Mouse (Mus musculus) left cerebral cortex, postnatal 14 days (tissue): Measurements from ENCODE around the gene Aqp2. TPM values are rescaled to one million over a fixed set of nuclear protein-coding genes. Genes with fewer than 3 reads are reported as not detected.

Experiments used
- DNase-seq, 2 experiments: peaks; one replicate each; pipeline ENCODE4 v3.0.0; 2021 to 2022; ENCODE audit warnings: low spot score in 2 of 2, mixed read lengths in 1 of 2
- intact Hi-C: fragments of 180-260 bp; cut with DNase I; formaldehyde crosslinking; loops from one replicate; pipeline ENCODE4 v1.15.1; 2025
- total RNA-seq, 2 experiments: library from RNA; stranded (reverse); gene quantifications; 2 replicates each; pipeline ENCODE4 v1.2.3; 2021

Gene Aqp2
- total RNA-seq, 2 experiments from 2014 or later: 0.33 TPM; not detected in 1

DNA sequence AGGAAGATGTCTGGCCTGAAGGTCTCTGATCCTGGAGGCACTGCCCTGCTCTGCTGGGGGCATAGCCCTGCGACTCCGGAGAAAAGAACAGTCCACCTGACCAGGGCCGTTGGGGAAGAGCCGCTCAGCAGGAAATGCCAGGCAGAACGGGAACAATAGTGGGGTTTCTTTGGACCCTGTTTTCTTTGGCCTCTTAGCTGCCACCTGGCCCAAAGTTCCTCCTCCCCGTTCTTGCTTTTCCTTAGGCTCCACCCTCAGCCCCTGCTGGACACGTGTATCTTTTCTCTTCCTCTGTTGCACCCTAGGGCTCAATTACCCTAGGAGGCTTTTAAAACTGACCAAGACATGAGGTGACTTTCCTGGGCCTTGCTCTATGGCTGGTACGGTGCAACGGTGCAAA is 10.4 kb downstream of the Aqp2 start:
- intact Hi-C loops: no loop called here
- DNase-seq: no peak

DNA sequence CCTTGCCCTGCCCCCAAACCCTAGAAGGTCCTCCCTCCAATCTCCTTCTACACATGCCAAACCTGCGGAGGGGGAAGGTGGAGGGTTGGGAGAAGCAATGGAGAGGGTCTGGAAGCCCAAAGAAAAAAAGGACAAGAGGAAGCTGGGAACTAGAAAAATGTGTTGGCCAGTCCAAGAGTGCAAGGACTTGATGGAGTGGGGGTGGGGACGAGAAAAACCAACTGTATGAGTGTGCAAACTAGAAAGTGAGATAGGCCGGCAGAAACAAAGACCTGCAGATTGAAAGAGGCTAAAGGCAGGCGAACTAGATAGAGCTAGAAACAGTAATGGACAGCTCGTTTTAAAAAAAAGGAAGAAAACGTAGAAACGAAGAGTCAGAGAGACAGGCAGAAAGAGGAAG is 10.8 kb downstream of the Aqp2 start:
- intact Hi-C loops: loop anchor here (5.0 kb wide), 1 partner anchor 92 kb away; no protein-coding TSS in a partner anchor
- no peak for DNase-seq

DNA sequence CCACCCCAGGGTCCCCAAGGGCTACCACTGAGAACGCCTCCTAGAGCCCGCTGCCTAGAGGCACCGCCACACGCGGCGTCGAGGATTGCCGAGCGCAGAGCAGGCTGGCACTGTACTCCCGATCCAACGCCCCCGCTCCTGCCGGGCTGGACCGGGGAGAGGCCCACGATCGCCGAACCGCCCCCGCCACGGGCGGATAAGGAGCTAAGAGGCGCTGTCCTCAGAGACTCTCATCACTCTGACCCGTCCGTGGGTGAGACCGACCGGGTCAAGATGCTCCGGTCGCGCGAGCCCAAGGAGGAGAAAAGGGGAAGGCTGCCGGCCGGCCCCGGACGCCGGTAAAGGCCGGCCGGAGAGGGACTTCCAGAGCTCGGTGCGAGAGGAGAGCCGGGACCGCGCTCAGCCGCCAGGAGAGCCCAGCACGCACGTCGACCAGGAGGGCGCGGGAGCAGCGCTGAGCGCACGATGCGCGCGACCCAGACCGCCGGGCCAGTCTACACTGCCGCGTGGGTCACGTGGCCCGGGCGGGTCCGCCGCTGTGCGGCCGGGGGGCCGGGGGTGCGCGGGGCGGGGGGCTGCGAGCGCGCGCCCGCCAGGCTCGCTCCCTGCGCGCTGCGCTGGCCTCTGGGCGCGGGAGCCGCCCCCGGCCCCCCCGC is 11.7 kb downstream of the Aqp2 start, which contains the start of gene Aqp5:
Gene Aqp5, plus strand, starts transcription at position 354 of the 656 bp plus-strand sequence.
- no peak for DNase-seq
- intact Hi-C loops: loop anchor here (5.0 kb wide), 1 partner anchor 93 kb away; no protein-coding TSS in a partner anchor

DNA sequence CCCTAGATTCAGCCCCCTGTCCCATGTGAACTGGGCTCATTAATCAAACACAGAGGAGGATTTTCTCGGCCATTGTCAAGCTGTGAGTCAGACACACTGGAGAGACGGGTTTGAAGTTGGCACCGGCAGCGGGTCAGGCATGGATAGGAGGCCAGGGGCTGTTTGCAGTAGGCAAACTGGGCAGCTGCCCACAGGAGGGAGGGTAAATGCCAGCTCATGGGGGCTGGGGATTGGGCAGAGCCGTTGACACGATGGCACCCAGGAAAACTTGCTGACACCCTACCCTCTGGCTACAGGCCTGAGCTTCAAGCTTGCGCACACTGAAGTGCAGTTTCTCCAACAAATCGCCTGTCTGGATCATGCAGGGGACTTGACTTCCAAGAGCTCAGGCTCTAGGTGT is 13.3 kb downstream of the Aqp2 start:
- intact Hi-C loops: loop anchor here (5.0 kb wide), 1 partner anchor 95 kb away; no protein-coding TSS in a partner anchor

DNA sequence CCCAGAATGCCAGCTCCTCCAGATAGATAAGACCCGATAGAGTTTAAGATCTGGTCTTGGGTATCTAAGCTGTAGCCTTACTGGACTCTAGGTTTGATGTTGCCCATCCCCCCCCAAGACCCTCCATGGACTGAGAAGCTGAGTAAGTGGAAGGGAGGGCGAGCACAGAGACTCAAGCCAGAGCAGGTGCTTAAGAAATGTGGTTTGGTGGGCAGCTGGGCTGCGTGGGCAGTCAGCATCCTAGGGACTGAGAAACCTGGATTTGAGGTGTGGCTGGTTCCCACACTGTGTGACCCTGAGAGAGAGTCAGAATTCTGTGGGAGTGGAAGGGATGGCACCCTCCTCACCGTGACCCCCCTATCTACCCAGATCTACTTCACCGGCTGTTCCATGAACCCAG is 14.0 kb downstream of the Aqp2 start:
- DNase-seq: no peak
- intact Hi-C loops: loop anchor here (5.0 kb wide), 1 partner anchor 96 kb away; no protein-coding TSS in a partner anchor

More for the DNA sequence above, 13.3 kb downstream of the Aqp2 start:
- DNase-seq: no peak

DNA sequence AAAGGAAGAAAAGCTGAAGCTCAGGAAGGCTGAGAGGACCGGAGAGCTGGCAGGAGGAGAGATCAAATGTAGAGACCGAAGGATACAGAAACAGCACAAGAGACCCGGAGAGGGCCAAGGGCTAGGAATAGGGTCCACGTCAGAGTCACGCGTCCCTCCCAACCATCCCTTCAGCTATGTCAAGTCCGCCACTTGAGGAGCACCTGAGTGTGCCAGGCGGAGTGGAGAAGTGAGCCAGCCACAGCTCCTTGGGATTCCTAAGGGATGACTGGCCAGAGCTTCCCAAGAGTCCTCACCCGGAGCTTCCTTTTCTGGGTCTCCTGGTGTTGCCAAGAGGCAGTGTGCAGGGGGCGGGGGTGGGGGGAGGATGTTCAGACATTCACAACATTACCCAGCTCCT is 16.1 kb downstream of the Aqp2 start:
- intact Hi-C loops: loop anchor here (5.0 kb wide), 3 partner anchors 92 to 312 kb away; no protein-coding TSS in a partner anchor
- no peak for DNase-seq

DNA sequence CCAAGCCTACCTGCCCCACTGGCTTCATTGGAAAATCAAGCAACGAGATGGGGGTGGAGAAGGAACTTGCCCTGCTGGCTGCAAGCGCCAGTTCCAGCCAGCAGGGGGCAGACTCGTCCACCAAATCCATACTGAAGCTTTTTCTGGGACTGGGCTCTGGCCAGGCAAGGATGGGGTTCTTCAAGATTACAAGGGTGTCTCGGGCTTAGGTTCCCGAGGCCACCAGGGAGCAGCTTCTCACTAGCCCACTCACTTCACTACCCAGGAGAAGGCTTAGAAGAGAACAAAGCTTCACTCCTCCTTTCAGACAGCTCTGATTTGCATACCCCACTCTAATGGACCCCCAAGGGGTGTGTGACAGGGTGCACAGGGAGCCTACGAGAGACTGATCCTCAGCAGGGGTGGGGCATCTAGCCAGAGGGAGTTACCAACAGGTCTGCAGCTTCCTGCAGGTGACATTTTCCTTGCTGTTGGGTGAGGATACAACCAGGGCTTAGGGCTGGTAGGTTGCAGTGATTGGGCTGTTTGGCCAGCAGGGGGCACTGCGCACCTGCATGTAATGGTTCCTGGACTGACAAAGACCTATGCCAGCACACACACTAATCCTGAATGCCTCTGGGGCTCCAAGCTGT is 17.3 kb downstream of the Aqp2 start:
- intact Hi-C loops: loop anchor here (1.0 to 5.0 kb wide), 4 partner anchors 73 to 311 kb away; no protein-coding TSS in a partner anchor
- peak; percentile 91 to 95 for DNase-seq

DNA sequence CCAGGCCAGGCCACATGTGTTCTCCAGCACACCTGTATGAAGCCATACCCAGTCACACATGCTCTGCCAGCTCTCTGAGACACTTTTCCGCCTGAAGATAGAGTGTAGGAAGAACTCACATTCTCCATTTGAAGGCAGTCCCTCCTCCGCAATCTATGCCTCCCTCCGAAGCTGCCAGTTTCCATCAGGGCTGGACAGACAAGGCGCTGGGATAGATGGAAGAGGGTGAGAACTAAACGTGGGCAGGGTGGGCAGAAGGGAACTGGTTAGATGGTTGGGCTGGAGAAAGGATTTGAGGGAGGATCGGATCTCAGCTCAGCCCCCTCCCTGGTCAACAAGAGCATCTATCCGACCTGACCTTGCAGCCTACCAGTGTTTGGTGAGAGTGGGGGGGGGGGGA is 18.0 kb downstream of the Aqp2 start:
- intact Hi-C loops: loop anchor here (1.0 to 5.0 kb wide), 4 partner anchors 72 to 310 kb away; no protein-coding TSS in a partner anchor
- no peak for DNase-seq

DNA sequence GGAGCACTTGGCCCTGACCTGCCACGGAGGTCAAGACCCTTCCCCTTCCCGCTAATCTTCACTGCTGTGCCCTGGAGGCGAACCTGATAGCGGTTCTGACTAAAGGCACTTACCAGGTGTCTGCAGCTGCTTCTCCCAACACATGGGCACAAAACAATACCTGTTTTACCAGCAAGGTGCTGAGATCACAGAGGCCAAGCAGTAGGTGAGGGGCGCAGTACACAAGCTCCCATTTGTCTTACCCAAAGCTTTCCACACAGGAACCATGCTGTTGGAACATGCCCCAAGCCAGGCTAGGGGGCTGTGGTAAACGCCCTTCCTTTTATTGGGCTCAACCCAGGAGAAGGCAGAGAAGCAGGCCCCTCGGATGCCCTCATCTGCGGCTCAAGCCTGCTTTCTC is 18.7 kb downstream of the Aqp2 start:
- intact Hi-C loops: loop anchor here (2.0 to 5.0 kb wide), 3 partner anchors 90 to 310 kb away; no protein-coding TSS in a partner anchor

DNA sequence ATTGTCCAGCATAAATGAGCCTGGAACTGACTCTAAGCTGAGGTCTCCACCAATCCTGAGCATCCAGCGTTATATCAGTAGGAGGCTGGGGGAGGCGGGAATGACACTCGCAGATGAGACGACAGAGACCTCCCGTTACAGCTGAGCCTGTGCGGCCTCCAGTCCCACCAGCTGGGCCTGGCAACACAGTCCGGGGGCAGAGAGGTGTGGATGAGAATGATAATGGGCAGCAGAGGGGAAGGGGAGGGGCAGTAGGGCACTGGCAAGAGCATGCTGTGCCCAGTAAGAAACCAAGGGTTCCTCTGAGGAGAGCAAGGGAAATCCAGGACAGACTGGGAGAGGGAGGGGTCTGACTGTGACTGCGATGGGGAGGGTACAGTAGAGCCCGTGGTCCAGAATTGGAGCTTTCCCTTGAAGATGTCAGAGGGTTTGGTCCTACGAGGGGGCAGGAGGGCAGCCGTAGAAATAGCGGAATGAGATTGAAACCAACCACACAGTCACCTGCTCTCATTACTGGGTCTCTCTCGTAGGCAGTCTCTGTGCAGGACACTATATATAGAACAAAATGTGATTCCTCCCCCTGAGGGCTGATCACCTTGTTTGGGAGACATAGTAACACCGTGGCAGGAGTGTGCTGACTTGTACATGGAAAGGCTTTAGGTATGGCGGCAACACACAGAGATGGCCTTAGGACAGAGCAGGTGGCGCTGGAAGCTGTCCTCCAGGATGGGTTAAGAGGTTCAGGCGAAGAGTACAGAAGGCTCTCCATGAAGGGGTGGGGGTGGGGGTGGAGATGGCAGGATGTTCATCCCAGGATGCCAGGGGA is 20.6 kb downstream of the Aqp2 start:
- peak in 1 of 2 experiments; percentile 54 for DNase-seq
- intact Hi-C loops: loop anchor here (5.0 kb wide), 2 partner anchors 88 to 308 kb away; no protein-coding TSS in a partner anchor

More for the DNA sequence above, 18.7 kb downstream of the Aqp2 start:
- DNase-seq: no peak

DNA sequence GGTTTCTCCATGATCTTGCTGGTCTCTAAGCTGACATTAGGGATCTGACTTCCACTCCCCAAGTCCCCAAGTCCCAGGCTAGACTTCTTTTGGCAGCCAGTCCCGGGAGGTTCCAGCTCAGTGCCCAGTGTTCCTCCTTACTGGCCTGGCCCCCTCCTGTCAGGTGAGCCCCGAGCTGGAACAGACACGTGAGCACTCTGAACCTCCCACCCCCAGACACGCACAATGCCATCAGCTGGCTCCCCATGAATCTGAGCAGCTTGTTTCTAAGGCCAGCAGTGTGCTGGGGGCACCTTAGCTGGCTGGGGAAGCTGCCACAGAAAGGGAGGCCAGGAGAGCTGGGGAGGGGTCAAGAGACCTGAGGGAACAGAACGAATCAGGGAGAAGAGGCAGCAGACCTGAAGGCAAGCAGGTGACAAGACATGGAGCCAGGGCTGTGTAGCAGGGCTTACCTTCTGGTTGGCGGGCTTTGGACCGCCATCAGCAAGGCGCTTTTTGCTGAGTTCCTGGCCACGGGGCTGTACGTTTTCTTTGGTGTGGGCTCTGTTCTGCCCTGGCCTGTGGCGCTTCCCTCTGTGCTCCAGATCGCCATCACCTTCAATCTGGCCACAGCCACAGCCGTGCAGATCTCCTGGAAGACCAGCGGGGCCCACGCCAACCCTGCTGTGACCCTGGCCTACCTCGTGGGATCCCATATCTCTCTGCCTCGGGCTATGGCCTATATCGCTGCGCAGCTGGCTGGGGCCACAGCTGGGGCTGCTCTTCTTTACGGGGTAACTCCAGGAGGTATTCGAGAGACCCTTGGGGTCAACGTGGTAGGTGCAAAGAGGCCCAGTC is 22.3 kb downstream of the Aqp2 start, which contains the start of gene Aqp6:
Gene Aqp6, plus strand, starts transcription at position 415 of the 837 bp plus-strand sequence.
- intact Hi-C loops: no loop called here
- DNase-seq: no peak

DNA sequence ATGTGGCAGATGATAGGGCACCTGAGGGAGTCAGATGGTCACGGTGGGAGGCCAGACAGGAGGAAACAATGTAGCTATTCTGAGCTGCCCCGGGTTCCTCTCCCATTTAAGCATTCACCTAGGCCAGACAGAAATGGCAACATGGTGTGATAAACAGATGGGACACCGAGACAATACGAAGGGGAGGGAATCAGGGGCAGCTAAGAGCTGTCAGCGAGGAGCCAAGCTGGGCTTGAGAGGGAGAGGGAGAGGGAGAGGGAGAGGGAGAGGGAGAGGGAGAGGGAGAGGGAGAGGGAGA is 22.9 kb downstream of the Aqp2 start:
- intact Hi-C loops: no loop called here
- DNase-seq: no peak

DNA sequence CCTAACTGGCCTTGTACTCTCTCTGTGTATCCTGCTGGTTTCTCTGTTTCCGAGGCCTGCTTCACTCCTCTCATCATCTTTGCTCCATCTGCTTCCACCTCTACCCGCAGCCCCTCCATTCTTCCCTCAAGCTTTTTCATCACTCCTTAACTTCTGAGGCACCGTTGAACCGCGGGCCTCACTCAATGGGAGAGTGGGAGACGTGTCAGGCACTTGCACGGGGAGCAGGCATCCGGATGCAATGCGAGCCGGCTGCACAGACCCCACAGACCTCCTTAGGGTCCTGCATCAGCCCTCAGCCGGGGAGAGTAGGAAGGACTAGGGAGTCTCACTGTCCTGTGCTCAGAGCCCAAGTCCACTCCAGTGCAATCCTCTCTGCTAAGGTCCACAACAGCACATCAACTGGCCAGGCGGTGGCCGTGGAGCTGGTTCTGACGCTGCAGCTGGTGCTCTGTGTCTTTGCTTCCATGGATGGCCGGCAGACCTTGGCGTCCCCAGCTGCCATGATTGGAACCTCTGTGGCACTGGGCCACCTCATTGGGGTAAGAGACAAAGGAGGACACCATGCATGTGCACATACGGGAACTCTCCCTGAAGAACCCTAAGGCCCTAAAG is 23.5 kb downstream of the Aqp2 start:
- DNase-seq: no peak
- intact Hi-C loops: no loop called here

DNA sequence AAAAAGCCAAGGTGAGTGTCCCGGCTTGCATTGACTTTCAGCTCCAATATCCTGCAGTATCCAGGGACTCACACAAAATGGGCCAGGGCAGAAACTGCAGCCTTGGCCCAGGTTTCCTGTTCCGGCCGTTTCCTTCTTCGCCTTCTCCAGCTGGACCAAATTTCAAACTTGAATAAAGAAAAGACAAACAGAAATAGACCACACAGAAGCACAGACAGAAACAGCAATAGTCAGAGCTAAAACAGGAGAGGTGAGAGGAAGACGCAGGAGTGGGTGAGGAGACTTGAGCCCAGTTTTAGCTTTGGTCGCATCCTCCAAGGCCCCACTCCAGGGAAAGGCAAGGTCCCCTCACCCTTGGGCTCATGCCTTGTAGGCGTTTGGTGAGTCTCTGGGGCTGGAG is 24.4 kb downstream of the Aqp2 start:
- intact Hi-C loops: no loop called here
- DNase-seq: no peak

DNA sequence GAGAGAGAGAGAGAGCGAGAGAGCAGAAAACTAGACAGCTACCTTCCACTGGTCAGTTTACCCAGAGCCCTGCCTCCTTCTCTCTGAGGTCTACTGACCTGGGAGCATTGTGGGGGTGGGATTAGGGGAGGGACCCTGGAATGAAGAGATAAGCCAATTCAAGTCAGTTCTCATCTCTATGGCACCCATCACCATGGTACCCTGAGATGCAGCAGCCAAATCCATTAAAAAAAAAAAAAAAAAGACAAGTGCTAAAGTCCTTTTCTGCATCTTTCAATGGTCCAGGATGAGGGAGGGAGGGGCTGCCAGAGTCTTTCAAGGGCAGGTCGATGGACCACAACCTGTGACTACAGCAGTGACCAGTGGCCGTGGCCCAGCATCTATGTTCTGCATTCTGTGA is 26.7 kb downstream of the Aqp2 start:
- intact Hi-C loops: no loop called here
- no peak for DNase-seq

DNA sequence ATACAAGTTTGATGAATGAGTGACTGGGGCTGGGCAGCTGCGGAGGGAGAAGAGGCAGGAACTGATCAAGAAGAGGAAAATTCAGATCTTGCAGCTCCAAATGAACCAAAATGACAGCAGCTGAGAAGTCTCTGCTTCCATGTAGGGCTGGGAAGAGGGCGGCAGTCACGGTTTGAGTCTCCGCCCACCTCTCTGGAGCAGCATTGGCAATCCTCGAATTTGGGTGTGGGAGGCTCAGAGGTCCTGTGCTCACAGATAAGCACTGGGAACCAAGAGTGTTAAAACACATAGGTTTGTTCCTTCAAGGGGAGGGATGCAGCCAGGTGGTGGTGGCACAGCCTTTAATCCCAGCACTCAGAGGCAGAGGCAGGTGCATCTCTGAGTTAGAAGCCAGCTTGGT is 27.7 kb downstream of the Aqp2 start:
- peak; percentile 58 to 62 for DNase-seq
- intact Hi-C loops: no loop called here

DNA sequence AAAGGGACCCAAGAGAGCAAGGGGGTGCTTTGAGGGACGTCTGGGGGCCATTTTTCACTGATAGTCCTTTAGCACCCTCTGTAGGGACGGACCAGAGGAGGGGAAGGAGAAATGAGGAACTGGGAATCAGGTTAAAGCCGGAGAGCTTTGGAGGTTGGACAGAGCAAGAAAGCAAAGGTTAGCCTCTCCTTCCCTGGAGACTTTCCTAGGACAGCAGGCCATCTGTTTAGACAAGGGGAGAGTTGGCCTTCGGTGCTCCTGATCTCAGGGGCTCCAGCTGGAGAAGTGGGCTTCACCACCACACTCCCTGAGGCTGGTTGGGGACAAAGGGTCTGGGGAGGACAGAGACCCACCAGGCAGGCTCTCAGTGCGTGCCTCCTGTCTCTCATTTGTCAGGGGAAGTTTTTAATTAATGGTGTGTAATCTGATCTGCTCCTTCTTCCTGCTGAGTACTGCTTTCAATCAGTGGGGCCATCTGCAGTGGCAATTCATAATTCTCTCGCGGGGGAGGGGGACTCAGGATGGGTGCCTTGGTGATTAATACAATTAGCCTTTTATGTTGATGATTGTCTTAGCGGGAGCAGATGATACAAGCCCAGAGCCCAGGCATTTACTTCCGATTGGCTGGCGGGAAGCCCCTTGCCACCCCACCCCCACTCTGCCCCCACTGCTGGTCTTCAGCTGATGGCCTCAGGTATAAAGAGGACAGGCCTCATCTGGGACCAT is 28.7 kb downstream of the Aqp2 start:
- intact Hi-C loops: no loop called here
- no peak for DNase-seq
